Mouse (Mus musculus): ENCODE measurements around the gene Lrrtm4.

Gene Lrrtm4

DNA sequence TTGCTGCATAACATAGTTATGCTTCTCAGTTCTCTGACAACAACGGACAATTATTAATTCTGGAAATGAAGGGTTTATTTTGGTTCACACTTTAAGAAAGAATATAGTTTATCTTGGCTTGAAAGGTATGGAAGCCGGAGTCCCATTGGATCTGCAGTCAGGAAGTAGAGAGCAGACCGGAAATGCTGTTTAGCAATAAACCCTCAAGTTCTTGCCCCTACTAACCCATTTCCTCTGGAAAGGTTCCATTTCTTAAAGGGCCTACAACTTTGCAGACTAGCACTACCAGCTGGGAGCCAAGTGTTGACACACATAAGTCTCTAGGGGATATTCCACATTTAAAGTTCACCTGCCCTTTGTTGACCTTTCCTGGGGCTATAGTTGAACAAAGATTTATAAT lies 309.7 kb downstream of the Lrrtm4 start:
- no peak for DNase-seq (ENCODE audit: low spot score)

DNA sequence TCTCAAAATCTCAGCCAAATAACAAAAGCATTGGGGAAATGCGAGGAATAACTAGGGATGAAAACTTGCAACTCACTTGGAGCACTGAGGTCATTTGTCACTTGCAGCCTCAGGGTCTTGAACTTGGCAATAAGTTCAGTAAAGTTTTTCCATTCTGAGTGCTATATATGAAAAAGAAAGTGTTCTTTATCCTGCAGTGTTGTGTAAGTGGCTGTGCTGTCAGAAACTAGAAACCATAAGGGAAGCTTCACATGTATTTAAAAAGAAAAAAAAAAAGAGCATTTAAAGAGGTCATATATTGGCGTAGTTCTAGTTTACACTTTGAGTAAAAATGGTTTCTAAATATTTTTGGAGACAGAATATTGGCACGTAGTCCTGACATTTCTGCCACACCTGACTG lies 313.1 kb downstream of the Lrrtm4 start:
- no peak for DNase-seq (ENCODE audit: low spot score)

DNA sequence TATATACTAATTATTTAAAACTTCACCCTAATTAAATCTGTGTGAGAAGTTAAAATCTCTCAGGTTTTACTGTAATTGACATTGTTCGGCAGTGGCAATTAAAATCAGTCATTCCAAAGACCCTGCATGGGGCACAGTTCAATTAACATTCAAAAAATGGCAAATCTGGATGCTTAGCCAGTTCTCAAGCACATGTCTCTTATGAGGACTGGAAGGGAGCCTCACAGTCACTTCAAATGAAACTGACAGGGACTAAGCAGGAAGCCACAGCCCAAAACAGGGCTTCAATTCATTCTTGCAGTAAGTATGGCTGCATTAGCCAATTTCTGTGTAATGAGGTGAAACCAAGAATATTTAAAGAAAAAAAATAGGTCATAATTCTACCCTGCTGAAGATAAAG lies 333.6 kb downstream of the Lrrtm4 start:
- no peak for DNase-seq (ENCODE audit: low spot score)

DNA sequence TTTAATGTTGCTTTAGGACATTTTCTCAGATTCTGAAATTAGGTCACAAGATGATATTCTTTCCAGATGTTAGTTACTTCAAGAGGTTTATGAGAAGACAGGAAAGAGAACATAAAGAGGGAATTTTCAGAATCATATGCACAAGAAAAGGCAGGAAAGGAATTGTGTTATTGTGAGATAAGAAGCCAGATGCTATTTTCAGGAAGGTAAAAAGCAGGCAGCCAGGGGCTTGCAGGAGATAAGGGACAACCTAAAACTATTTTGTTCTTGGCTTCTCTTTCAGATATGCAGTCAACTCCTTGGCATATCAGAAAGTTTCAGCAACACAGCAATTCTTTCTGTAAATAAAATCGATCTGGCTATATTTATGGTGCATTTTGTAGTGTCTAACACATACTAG lies 338.4 kb downstream of the Lrrtm4 start:
- no peak for DNase-seq (ENCODE audit: low spot score)

DNA sequence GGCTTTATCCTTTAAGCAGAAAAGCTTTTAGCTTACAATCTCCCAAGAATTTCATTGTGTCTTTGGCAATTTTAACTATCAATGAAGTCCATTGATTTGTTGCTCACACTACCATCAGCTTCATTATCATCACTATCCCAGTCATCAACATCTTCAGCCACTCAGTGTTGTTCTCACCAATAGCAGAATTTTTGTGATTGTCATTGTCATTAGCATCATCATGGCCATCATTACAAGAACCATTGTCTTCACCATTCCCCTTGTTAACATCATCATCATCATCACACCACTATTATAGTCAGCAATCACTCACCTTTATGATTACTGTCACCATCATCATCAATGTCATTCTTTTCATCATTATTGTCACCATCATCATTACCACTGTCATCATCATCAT lies 344.9 kb downstream of the Lrrtm4 start:
- DNase-seq (ENCODE audit: low spot score): no peak

DNA sequence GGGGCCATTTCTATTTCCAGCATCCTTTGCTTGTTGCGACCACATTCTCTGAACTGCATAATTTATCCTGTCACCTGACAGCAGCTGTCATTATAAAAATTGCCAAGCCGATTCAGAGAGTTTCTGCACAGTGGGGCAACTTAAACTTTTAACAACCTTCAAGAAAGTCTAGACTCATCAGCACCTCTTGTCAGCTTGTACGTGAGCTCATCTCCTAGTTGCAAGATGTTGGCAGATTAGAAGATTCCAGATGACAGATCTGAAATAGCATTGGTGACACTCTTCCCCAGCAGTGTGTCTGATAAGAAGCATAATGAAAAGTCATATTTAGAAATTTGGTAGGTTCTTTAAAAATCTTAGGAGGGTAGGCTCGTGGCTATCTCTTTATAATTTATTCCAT lies 347.9 kb downstream of the Lrrtm4 start:
- no peak for DNase-seq (ENCODE audit: low spot score)

DNA sequence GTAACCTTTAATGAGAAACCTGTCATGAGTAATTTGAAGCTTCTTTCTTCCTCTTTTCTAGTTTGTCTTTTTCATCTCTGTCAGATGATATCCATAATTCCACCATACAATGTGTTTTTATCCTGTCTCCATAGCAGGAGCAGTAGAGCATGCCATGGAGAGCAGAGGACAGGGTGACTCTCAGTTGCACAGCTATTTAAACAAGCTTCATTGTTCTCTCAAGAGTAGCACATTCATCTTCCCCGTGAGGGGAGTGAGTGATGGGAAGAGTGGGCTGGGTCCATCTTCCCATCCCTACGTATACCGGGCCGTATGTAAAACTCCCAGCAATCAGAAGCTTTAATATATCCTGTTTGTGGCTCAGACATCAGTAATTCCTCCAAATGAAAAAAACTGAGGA lies 370.9 kb downstream of the Lrrtm4 start:
- no peak for DNase-seq (ENCODE audit: low spot score)

DNA sequence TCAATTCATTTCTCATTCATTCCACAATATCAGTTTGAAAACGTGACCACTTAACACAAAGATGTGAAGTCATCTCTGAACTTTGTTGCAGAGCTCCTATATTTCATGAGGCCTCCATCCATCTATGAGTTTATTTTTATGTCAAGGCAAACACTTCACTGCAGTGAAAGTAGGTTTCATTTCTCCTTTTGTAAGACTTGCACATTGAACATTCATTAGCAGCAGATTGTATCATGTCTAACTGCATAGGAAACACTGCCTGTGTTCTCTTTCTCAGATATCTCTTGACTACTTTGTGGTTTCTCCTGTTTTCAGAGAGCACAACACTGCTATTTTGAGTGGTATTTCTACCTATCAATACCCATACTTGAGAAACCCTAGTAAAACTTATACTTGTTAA lies 388.1 kb downstream of the Lrrtm4 start:
- no peak for DNase-seq (ENCODE audit: low spot score)

DNA sequence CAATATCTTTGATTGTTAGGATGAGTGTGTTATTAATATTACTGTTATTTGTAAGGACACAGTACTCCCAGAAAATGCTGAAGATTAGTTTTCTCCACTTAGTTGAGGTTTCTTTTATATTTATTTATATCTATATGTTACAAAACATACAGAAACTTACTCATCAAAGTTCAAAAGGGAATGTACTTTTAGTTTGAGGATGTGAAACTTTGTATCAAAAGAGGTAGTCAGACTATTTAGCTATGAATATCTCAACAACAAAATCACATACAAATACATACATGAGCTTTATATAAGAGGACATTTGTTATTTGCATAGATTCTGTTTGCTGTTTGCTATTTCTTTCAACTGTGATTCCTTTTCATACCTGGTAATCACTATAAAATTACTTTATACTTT lies 421.5 kb downstream of the Lrrtm4 start:
- DNase-seq (ENCODE audit: low spot score): no peak

DNA sequence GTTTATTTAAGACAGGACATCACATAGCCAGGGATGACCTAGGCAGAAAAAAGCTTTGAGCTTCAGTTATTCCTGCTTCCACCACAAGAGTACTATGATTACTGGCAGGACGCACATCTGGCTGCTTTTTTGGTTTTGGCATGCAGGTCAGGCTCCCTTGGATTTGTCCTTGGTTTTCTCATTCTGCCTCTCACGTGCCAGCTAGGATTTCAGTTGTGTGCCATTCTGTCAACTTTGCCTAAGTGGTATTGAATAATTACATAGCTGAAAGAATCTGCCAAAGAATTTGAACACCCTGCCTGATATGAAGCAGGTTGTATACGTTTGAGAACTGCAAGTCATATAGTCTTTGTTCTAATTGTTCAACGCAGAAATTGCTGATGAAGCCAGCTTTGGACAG lies 451.9 kb downstream of the Lrrtm4 start:
- DNase-seq (ENCODE audit: low spot score): no peak

DNA sequence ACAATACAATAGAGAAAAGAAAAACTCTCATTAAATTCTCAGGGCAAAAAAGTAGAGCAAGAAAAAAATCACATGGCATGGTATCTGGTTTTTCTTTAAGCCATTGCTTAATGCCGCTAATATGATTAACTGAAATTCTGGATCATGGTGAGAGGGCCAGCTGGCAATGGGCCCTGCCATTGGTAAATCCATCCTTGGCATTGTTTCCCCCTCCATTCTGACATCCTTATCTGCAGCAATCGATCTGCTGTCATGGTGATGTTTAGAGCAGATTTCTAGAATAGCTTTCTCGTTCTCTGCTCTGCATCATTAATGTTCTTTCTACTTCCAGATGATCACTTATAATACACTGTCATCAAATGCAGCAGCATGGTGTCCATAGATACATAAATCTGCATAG lies 457.5 kb downstream of the Lrrtm4 start:
- DNase-seq (ENCODE audit: low spot score): peak; percentile 21

DNA sequence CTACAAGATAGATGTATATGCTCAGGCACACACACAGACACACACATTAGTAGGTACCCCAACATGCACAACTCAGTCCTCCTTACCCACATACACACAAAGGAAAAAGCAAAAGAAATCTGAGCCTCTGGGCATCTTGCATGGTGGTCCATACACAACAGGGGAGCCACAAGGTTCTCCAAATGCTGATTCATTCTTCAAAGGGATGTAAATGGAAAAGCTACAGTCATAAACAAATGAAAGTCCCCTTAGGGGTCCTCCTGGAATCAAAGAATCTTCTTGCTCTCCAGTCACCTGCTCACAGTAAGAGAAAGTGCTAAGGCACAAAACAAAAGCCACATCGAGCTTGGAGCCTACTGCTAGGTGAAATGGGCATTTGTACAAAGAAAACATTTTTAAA lies 526.3 kb downstream of the Lrrtm4 start:
- DNase-seq (ENCODE audit: low spot score): no peak

DNA sequence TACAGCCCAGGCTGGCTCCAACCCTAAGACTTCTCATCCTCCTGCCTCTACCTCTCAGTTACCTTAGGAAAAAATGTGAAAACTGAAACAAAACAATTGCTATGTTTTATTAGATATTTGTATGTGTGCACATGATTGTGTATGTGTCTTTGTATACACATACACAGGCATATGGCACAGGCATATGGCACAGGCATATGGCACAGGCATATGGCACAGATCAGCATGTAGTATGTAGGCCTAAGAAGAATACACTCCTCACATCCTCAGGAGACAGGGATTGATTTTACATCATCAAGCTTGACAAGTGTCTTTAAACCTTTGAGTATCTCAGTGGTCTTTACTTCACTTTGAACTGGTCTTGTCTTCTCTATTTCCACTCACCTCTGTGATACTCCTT lies 531.2 kb downstream of the Lrrtm4 start:
- DNase-seq (ENCODE audit: low spot score): no peak

DNA sequence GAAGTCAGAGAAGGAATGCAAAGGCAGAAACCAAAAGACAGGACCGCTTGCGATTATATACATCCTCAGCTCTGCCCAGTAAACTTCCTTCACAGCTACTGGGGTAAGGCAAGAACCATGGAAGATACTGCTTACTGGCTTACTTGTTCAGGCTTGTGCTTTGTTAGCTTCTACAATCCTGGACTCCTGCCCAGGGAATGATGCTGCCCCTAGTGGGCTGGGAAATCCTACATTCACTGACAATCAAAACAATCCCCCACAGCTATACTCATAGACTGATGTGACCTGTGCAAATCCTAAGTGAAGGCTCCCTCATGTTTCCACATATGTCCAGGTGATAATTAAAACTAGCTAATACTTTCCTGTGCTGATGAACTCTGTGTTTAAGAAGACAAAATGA lies 534.7 kb downstream of the Lrrtm4 start:
- no peak for DNase-seq (ENCODE audit: low spot score)

DNA sequence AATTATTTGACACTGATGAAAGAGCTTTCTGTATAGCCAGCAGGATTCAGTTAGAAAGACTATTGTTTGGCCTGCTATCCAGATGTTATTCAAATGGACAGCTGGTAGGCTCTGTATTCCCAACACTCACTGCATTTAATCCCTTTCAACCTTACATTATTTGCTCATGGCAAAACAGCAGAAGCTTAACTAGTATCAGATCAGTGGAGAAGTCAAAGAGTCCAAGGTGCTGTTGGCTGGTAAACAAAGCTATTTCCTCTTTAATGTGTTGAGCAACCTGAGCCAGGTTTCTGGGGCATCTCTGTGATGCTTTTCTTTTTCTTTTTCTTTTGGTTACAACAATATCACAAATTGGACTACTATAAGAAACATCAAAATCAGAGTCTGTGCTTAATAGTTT lies 536.3 kb downstream of the Lrrtm4 start:
- no peak for DNase-seq (ENCODE audit: low spot score)

DNA sequence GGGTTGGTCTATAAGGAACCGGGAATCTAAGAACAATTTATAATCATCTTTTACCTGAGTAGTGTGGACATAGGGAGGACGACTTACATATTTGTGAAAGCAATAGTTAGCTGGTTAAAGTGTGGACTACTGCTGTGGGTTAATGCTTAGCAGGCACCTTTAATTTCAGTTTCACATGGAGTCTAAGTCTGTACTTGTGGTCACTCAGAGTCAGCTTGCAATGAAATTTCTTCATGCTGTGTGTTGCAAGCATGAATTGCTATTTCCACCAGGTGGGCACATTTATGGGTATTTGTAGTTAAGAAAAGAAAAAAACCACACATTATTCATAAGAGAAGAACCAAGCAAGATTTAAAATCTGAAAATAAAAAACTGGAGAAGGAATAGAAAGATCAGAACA lies 558.5 kb downstream of the Lrrtm4 start:
- no peak for DNase-seq (ENCODE audit: low spot score)

DNA sequence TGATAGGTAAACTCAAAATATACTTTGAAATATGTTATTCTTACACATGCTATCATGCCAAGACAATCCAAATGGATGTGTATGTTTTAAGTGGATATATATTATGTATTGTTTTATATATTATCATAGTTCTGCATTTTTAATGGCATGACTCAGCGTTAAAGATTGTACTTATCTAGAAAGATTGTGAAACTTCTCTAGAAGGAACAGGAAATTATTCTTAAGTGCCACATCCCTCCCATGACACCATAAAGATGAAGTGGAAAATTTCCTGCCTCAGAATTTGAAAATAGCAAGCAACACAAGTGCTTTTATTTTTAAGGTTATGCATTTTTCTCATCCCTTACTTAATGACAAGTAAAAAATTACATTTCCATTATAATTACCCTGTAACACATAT lies 563.5 kb downstream of the Lrrtm4 start:
- DNase-seq (ENCODE audit: low spot score): no peak

DNA sequence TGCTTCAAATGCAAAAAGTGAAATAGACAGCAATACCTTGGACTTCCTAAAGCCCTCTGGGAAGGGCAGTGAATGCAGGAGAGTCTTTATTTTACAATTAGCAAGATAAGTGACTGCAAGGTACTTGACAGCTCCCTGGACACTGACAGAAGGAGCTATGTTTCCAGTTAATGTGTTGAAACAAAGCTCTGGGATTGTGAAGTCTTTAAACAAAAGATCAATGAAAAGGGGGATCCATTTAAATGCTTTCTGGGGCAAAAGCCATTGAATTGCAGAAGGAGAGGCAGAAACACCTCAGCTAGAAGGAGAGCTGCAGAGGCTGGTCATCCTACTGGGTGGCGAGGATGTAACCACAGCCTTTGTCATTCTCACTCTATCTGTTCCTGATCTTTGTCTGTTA lies 571.1 kb downstream of the Lrrtm4 start:
- DNase-seq (ENCODE audit: low spot score): no peak

DNA sequence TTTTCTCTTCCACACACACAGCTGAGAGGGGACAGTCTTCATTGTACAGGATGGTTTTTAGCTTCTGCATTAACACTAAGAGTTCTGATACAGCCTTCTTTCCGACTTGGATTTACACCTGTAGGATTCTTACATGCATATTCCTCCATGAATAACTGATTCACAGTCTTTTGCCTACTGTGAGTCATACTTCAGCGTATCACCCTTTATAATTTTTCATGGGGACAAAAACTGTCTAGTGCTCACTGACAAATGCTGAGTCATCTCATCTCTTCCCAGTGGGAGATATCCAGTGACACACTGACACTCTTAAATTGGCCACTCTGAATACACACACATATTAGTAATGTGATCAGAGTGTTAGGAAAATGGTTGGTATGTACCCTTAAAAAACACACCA lies 600.8 kb downstream of the Lrrtm4 start:
- DNase-seq (ENCODE audit: low spot score): no peak

DNA sequence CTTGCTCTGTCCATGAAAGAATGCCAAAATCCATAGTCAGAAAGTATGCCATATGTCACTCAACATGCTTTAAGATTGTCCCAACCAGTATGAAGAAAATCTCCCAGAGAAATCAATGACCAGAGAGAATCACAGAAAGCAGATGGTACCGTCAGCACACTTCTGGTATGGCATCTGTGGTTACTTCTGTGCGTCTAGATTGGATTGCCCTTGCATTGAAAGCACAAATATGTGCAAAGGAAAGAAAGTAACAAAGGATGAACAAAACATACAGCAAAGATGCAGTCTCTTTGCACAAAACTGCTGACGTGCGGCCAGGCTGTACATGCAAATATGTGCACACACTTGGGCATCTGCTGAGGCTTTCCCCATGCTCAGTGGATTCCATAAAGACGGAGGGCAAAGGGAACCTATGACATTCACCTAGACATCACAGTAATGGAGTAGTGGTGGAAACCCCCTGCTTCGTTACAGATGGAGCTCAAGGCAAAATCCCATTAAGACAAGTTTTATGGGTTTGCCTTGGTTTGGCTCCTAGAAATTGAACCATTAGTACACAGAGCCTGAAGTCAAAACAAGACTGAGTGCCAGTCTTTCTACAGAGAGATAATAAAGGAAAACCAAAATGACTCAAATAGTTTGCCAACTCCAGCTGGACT lies 604.1 kb downstream of the Lrrtm4 start:
- peak; percentile 78 for DNase-seq (ENCODE audit: low spot score)

DNA sequence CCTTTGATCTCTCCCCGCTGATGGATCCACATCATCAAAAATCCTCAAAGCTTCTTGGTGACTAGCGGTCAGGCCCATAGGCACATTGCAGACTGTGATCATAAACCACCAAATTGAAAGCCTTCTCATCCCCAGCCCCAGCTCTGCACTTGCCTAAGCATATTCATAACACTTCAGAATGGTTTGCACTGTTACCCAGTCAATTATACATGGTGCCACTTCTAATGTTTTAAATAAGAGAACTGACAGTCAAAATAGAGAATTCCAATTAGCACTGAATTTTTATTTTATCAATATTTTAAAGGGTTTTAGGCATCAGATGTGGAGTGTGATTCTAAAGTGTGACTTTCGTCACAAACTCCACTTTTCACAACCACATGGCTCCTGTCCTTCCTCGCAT lies 606.8 kb downstream of the Lrrtm4 start:
- DNase-seq (ENCODE audit: low spot score): no peak

DNA sequence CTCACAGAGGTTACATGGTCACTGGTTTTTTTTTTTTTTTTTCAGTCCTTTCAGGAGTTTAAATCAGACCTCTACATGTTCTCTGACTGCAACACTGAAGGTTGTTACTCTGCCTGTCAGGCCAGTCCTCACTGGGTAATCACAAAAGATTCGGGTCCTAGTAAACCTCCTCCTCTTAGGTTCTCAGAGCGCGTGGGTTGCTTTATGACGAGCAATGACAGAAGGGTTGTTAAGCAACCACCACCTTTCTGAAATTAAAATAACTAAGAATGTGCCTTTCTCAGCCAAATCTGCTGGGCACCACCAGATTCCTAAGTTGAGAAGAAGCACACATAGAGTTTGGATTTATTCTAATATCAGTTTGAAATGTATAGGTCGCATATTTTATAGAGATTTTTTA lies 644.1 kb downstream of the Lrrtm4 start:
- no peak for DNase-seq (ENCODE audit: low spot score)

DNA sequence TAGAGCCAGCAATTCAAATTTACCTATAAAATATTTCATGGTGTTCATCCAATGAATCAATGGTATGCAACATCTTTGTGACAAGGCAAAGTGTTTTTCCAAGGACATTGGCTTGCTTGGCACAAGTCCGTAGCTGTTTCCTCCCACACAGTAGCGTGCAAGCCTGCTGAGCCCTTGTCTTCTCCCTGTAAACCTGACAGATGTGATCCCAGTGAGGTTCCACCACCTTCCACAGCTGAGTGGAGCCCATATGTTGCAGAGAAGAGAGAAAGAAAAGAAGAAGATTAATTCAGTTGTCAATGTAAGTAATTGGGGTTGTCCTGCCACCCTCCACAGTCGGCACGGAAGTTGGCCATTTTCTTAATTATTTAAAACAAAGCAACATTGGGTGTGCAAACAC lies 645.4 kb downstream of the Lrrtm4 start:
- DNase-seq (ENCODE audit: low spot score): no peak

DNA sequence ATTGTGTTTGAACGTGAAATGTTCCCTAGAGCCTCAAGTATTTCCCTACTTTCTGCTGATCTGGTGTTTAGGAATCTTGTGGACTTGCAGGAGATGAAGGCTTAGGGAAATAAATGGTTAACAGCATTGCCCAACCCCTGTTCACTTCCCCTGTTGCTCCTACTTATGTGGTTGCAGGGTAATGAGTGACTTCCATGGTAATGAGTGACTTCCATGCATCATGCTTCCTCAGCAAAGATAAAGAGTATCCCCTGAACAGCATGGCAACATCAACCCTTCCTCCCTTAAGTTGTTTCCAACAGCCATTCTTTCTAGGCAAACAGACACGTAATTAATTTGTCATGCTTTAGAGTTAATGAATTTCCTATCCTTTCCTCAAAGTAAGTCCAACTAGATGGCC lies 685.5 kb downstream of the Lrrtm4 start:
- DNase-seq (ENCODE audit: low spot score): no peak

DNA sequence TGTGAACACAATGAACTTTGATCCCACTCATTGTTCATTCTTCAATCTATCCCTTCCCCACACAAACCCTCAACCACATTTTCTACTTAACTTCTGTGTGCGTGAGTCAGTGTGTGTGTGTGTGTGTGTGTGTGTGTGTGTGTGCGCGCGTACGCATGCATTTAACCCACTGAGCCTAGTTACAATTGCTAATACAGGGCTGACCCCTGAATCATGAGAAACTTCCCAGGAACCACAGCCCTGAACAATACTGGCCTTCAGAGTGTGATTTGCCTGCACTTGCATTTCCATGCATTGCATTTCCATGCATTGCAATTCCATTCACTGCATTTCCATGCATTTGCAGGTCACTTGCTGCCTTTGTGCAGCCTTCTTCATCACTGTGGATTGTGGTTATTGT lies 701.8 kb downstream of the Lrrtm4 start:
- no peak for DNase-seq (ENCODE audit: low spot score)

Measured in layer of hippocampus, adult 9-10 months (tissue).